Mouse (Mus musculus): ENCODE results near the gene Dnajb2.

- TF ChIP-seq POLR2A (IDR thresholded peaks at IDR 0.05; ENCODE audit: insufficient read length, low read depth), result no peak
- TF ChIP-seq MAX (IDR thresholded peaks at IDR 0.05; ENCODE audit: low read depth), result no peak
- no peak for TF ChIP-seq SRF (IDR thresholded peaks at IDR 0.05; ENCODE audit: control insufficient read depth, insufficient read length, low read depth)
- TF ChIP-seq USF1 (IDR thresholded peaks at IDR 0.05; ENCODE audit: low read depth), result no peak
- TF ChIP-seq E2F4 (IDR thresholded peaks at IDR 0.05; ENCODE audit: insufficient read depth), result no peak
- no peak for TF ChIP-seq POLR2AphosphoS2 (IDR thresholded peaks at IDR 0.05; ENCODE audit: insufficient read length, low read depth)
- TF ChIP-seq REST (IDR thresholded peaks at IDR 0.05; ENCODE audit: insufficient read depth, insufficient read length), result no peak
- no peak for TF ChIP-seq TCF12 (IDR thresholded peaks at IDR 0.05; ENCODE audit: insufficient read depth, poor library complexity, severe bottlenecking)
Measured at GRCm38 (mm10) chr1:75291321-75291720, 55.1 kb downstream of the Dnajb2 start.
